Mouse (Mus musculus): ENCODE results near the gene Hipk4. TPM values are rescaled to one million over a fixed set of nuclear protein-coding genes. Genes with fewer than 3 reads are reported as not detected.

The Hipk4 gene
- polyA plus RNA-seq, 1 experiment from 2014 or later = 0.77 TPM

- Histone ChIP-seq H3K4me3 (no peak overlapping the region), H3K27me3 (no peaks in the 10 kb centered on the region), H3K4me1 (replicated peaks) (peaks cover 1% of the 10 kb centered on the region; the same call in 1 of the 2 replicates), H3K27ac (no peak overlapping the region), H3K9me3 (no peaks in the 10 kb centered on the region), H3K4me2 (no peak overlapping the region), H3K36me3 (no peaks in the 10 kb centered on the region), H3K9ac (no peak overlapping the region)
- WGBS = 70% methylated on average over 4 of the region's 4 CpGs
- no peak for ATAC-seq (ENCODE audit: low FRiP score)
Observed at GRCm38 (mm10) chr7:27501620-27502019, 21.4 kb upstream of the Hipk4 start.

- ATAC-seq (ENCODE audit: low FRiP score) = no peak
- H3K9me3 ChIP-seq = no peaks in the 10 kb centered on the region
- H3K27ac ChIP-seq = peak overlapping the region; percentile 96
- 39% methylated on average over 9 of the region's 9 CpGs for WGBS
- no peaks in the 10 kb centered on the region for H3K36me3 ChIP-seq
- no peaks in the 10 kb centered on the region for H3K27me3 ChIP-seq
- H3K4me2 ChIP-seq = peak overlapping the region; percentile 59
- peak overlapping the region; percentile 51; the same call in 1 of the 2 replicates for H3K9ac ChIP-seq
- H3K4me1 ChIP-seq (replicated peaks) = peaks cover 9% of the 10 kb centered on the region
- peak overlapping the region; percentile 51 for H3K4me3 ChIP-seq
Observed at GRCm38 (mm10) chr7:27506765-27507370, 16.2 kb upstream of the Hipk4 start.

GRCm38 (mm10) chr7:27507711-27508647 is 15.1 kb upstream of the Hipk4 start:
- H3K27ac ChIP-seq = peak overlapping the region; percentile 96
- H3K36me3 ChIP-seq = no peaks in the 10 kb centered on the region
- under 1% methylated on average over 54 of the region's 54 CpGs for WGBS
- peak overlapping the region; percentile 72 for H3K9ac ChIP-seq
- peak; percentile 91 for ATAC-seq (ENCODE audit: low FRiP score)
- peaks cover 9% of the 10 kb centered on the region for H3K4me1 ChIP-seq (replicated peaks)
- H3K9me3 ChIP-seq = no peaks in the 10 kb centered on the region
- H3K27me3 ChIP-seq = no peaks in the 10 kb centered on the region
- H3K4me2 ChIP-seq = peak overlapping the region; percentile 59
- peak overlapping the region; percentile 51 for H3K4me3 ChIP-seq

GRCm38 (mm10) chr7:27508648-27509005 is 14.4 kb upstream of the Hipk4 start:
- Histone ChIP-seq H3K4me3 (peak overlapping the region; percentile 51), H3K9ac (no peak overlapping the region)

GRCm38 (mm10) chr7:27510809-27511208 is 12.3 kb upstream of the Hipk4 start:
- 84% methylated on average over 2 of the region's 2 CpGs for WGBS
- no peak for ATAC-seq (ENCODE audit: low FRiP score)
- H3K36me3 ChIP-seq = no peaks in the 10 kb centered on the region
- no peak overlapping the region for H3K27ac ChIP-seq
- no peak overlapping the region for H3K9ac ChIP-seq
- peaks cover 9% of the 10 kb centered on the region for H3K4me1 ChIP-seq (replicated peaks)
- H3K27me3 ChIP-seq = no peaks in the 10 kb centered on the region
- no peak overlapping the region for H3K4me3 ChIP-seq
- H3K9me3 ChIP-seq = no peaks in the 10 kb centered on the region
- no peak overlapping the region for H3K4me2 ChIP-seq

More at GRCm38 (mm10) chr7:27508648-27509005, 14.4 kb upstream of the Hipk4 start:
- Histone ChIP-seq H3K9me3 (no peaks in the 10 kb centered on the region), H3K27me3 (no peaks in the 10 kb centered on the region), H3K4me2 (peak overlapping the region; percentile 59), H3K27ac (peak overlapping the region; percentile 96), H3K36me3 (no peaks in the 10 kb centered on the region), H3K4me1 (replicated peaks) (peaks cover 9% of the 10 kb centered on the region)
- ATAC-seq (ENCODE audit: low FRiP score) = peak; percentile 64
- 26% methylated on average over 6 of the region's 6 CpGs for WGBS

- no peaks in the 10 kb centered on the region for H3K9me3 ChIP-seq
- no peak overlapping the region for H3K9ac ChIP-seq
- H3K4me3 ChIP-seq = no peak overlapping the region
- H3K36me3 ChIP-seq = no peaks in the 10 kb centered on the region
- ATAC-seq (ENCODE audit: low FRiP score) = no peak
- no peak overlapping the region for H3K27ac ChIP-seq
- no peak overlapping the region for H3K4me2 ChIP-seq
- no peaks in the 10 kb centered on the region for H3K27me3 ChIP-seq
- H3K4me1 ChIP-seq (replicated peaks) = no peaks in the 10 kb centered on the region
- WGBS = 85% methylated on average over 9 of the region's 9 CpGs
Observed at GRCm38 (mm10) chr7:27514961-27515360, 8.1 kb upstream of the Hipk4 start.

GRCm38 (mm10) chr7:27518314-27518713 is 4.8 kb upstream of the Hipk4 start:
- Histone ChIP-seq H3K4me3 (no peak overlapping the region), H3K4me1 (replicated peaks) (no peaks in the 10 kb centered on the region), H3K27me3 (no peaks in the 10 kb centered on the region), H3K4me2 (no peak overlapping the region), H3K36me3 (no peaks in the 10 kb centered on the region), H3K9me3 (no peaks in the 10 kb centered on the region), H3K9ac (no peak overlapping the region), H3K27ac (no peak overlapping the region)
- 87% methylated on average over 9 of the region's 9 CpGs for WGBS
- ATAC-seq (ENCODE audit: low FRiP score) = no peak

- Histone ChIP-seq H3K9me3 (no peaks in the 10 kb centered on the region), H3K4me1 (replicated peaks) (no peaks in the 10 kb centered on the region), H3K27me3 (no peaks in the 10 kb centered on the region), H3K4me2 (no peak overlapping the region), H3K4me3 (no peak overlapping the region), H3K27ac (no peak overlapping the region), H3K9ac (no peak overlapping the region), H3K36me3 (no peaks in the 10 kb centered on the region)
- ATAC-seq (ENCODE audit: low FRiP score) = no peak
Observed at GRCm38 (mm10) chr7:27520104-27520503, 3.0 kb upstream of the Hipk4 start.

- Histone ChIP-seq H3K9ac (no peak overlapping the region), H3K4me1 (replicated peaks) (no peaks in the 10 kb centered on the region), H3K36me3 (no peaks in the 10 kb centered on the region), H3K9me3 (no peaks in the 10 kb centered on the region), H3K4me2 (no peak overlapping the region), H3K27me3 (no peaks in the 10 kb centered on the region), H3K4me3 (no peak overlapping the region), H3K27ac (no peak overlapping the region)
- WGBS = 57% methylated on average over 1 of the region's 1 CpGs
- no peak for ATAC-seq (ENCODE audit: low FRiP score)
Observed at GRCm38 (mm10) chr7:27520599-27520998, 2.5 kb upstream of the Hipk4 start.

- H3K9me3 ChIP-seq = no peaks in the 10 kb centered on the region
- H3K27ac ChIP-seq = no peak overlapping the region
- no peaks in the 10 kb centered on the region for H3K4me1 ChIP-seq (replicated peaks)
- no peaks in the 10 kb centered on the region for H3K27me3 ChIP-seq
- WGBS = 96% methylated on average over 13 of the region's 13 CpGs
- H3K4me3 ChIP-seq = no peak overlapping the region
- no peak overlapping the region for H3K4me2 ChIP-seq
- ATAC-seq (ENCODE audit: low FRiP score) = no peak
- no peaks in the 10 kb centered on the region; the same call in 1 of the 2 replicates for H3K36me3 ChIP-seq
- no peak overlapping the region for H3K9ac ChIP-seq
Observed at GRCm38 (mm10) chr7:27523805-27524204, 738 bp downstream of the Hipk4 start.

- Histone ChIP-seq H3K4me3 (no peak overlapping the region), H3K36me3 (peaks cover 24% of the 10 kb centered on the region), H3K4me1 (replicated peaks) (no peaks in the 10 kb centered on the region), H3K9me3 (no peaks in the 10 kb centered on the region), H3K4me2 (no peak overlapping the region), H3K27ac (no peak overlapping the region), H3K27me3 (no peaks in the 10 kb centered on the region), H3K9ac (no peak overlapping the region)
- peak; percentile 73 for ATAC-seq (ENCODE audit: low FRiP score)
- 28% methylated on average over 10 of the region's 10 CpGs for WGBS
Observed at GRCm38 (mm10) chr7:27526039-27526827, 3.2 kb downstream of the Hipk4 start.

GRCm38 (mm10) chr7:27529070-27529469 is 6.0 kb downstream of the Hipk4 start:
- Histone ChIP-seq H3K27ac (no peak overlapping the region), H3K4me2 (no peak overlapping the region), H3K4me1 (replicated peaks) (no peaks in the 10 kb centered on the region), H3K9ac (no peak overlapping the region; the same call in 1 of the 2 replicates), H3K9me3 (no peaks in the 10 kb centered on the region), H3K36me3 (peaks cover 50% of the 10 kb centered on the region), H3K27me3 (no peaks in the 10 kb centered on the region), H3K4me3 (no peak overlapping the region)
- WGBS = 83% methylated on average over 21 of the region's 21 CpGs
- ATAC-seq (ENCODE audit: low FRiP score) = no peak
